Mouse (Mus musculus) heart, embryonic 14.5 days (tissue): ENCODE results near the gene Cyp4a12b. TPM values are rescaled to one million over a fixed set of nuclear protein-coding genes. Genes with fewer than 3 reads are reported as not detected.
"Not testable (repeated sequence)": the region's sequence is repeated elsewhere in the genome, so short reads cannot be mapped to it uniquely, and the experiment has no call there.

Source experiments
- ATAC-seq: fragments of 200-750 bp; cut with Nextera tagmentation; 2 replicates; pipeline ENCODE4 v1.8.0; 2017; ENCODE audit warnings: low read depth, moderate TSS enrichment; ENCODE audit not compliant: insufficient number of reproducible peaks, insufficient read depth, low FRiP score
- H3K27ac ChIP-seq, 2 experiments: fragments of 200-500 bp in 1 of 2; fragments of 300-500 bp in 1 of 2; sonication (generic) in 1 of 2; replicated peaks in 1 of 2; 2 replicates each; pipeline ENCODE4 v1.5.1; 2012 to 2014; ENCODE audit warnings: low read depth in 2 of 2, low read length in 2 of 2, control low read depth in 1 of 2, mild to moderate bottlenecking in 1 of 2, mixed read lengths in 1 of 2; ENCODE audit not compliant: control insufficient read depth in 1 of 2, insufficient read depth in 1 of 2
- H3K27me3 ChIP-seq: fragments of 300-500 bp; sonication (generic); 2 replicates; pipeline ENCODE4 v1.6.1; 2014; ENCODE audit warnings: mild to moderate bottlenecking, low read length, control low read depth; ENCODE audit not compliant: control insufficient read depth, insufficient read depth
- H3K36me3 ChIP-seq: fragments of 300-500 bp; sonication (generic); 2 replicates; pipeline ENCODE4 v1.6.1; 2014; ENCODE audit warnings: mild to moderate bottlenecking, control low read depth, low read length, mixed read lengths; ENCODE audit not compliant: control insufficient read depth, insufficient read depth
- H3K4me1 ChIP-seq, 2 experiments: fragments of 200-500 bp in 1 of 2; fragments of 300-500 bp in 1 of 2; sonication (generic) in 1 of 2; 2 replicates each; pipeline ENCODE4 v1.6.1; 2012 to 2014; ENCODE audit warnings: low read length in 2 of 2, control low read depth in 1 of 2, mixed read lengths in 1 of 2; ENCODE audit not compliant: control insufficient read depth in 2 of 2, insufficient read depth in 2 of 2
- H3K4me2 ChIP-seq: fragments of 300-500 bp; sonication (generic); 2 replicates; pipeline ENCODE4 v1.6.1; 2014; ENCODE audit warnings: mild to moderate bottlenecking, low read length
- H3K4me3 ChIP-seq, 2 experiments: fragments of 200-500 bp in 1 of 2; fragments of 300-500 bp in 1 of 2; sonication (generic) in 1 of 2; 2 replicates each; pipeline ENCODE4 v1.5.1; 2012 to 2014; ENCODE audit warnings: low read length in 2 of 2, mild to moderate bottlenecking in 2 of 2, control low read depth in 1 of 2, low read depth in 1 of 2, moderate library complexity in 1 of 2; ENCODE audit not compliant: control insufficient read depth in 1 of 2, insufficient read depth in 1 of 2
- H3K9ac ChIP-seq: fragments of 300-500 bp; sonication (generic); 2 replicates; pipeline ENCODE4 v1.6.1; 2014; ENCODE audit warnings: mild to moderate bottlenecking, low read length
- H3K9me3 ChIP-seq: fragments of 300-500 bp; sonication (generic); 2 replicates; pipeline ENCODE4 v1.6.1; 2016; ENCODE audit warnings: low read length, control low read depth; ENCODE audit not compliant: control insufficient read depth
- WGBS: fragments of 180-500 bp; shearing (Covaris S2); extraction: QIAGEN DNeasy Blood & Tissue Kit; methylation state at CpG from one replicate; pipeline ENCODE4 v1.1.7; 2014; 5-methylcytosine and 5-hydroxymethylcytosine counted together
- polyA plus RNA-seq: library from polyadenylated mRNA; unstranded; fragments of >200 nt; fragmentation: Nextera tagmentation; extraction: Ambion mirVana; gene quantifications from 2 replicates; pipeline ENCODE4 v1.2.1, GENCODE M21; 2014

The Cyp4a12b gene
- polyA plus RNA-seq, 1 experiment from 2014 or later: not detected

DNA sequence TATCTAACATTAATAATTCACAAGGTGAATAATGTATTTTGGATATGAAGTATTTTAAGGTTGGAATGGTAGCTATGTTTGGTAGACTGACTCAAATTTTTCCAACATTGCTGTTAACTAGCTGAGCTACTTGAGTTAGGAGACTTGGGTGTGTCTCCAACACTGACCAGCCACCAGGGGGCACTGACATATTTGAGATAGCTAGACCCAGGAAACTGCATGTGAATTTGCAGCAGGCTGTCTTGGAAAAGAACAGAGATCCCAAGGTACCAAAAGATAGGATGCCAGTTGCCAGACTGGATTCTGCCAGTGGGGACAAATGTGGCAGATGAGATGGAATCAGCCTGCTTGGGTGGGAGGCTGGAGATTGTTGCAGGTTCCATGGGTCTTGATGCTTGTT, 64.6 kb downstream of the Cyp4a12b start:
- not testable (repeated sequence) for H3K36me3 ChIP-seq, ATAC-seq, H3K4me2 ChIP-seq, H3K4me3 ChIP-seq, H3K27me3 ChIP-seq, H3K9me3 ChIP-seq, H3K9ac ChIP-seq, H3K4me1 ChIP-seq, H3K27ac ChIP-seq

DNA sequence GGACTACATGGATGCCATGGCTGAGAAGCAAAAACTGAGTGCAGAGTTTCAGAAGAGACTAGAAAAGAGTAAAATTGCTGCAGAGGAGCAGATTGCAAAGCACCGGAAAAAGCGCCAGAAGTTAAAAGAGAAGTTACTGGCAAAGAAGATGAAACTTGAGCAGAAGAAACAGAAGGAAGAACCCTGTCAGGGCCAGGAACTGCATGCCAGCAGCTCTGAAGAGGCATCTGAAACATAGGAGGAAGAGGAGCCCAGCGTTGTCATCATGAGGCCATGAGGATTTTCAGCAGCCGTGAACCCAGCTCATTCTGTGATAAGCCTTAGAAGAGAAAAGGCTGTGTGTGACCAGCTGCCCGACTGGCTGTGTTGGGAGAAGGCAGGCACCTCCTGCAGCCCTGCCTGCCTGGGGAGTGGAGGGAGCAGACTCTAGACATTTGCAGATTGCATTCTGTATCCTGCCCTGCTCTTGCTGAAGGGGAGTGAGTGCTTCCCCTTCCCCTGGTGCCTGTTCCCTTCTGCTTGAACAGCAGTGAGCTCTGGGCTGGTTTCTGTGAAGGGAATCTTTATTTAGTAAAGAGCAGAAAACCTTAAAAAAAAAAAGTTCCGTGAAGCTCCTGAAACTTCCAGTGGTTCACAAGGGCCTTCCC, 69.7 kb downstream of the Cyp4a12b start:
- Histone ChIP-seq H3K4me1 (no peaks in the 10 kb centered on the region), H3K4me2 (no peak overlapping the region), H3K9me3 (no peaks in the 10 kb centered on the region), H3K9ac (no peak overlapping the region), H3K27me3 (no peaks in the 10 kb centered on the region), H3K36me3 (no peaks in the 10 kb centered on the region), H3K4me3 (no peak overlapping the region), H3K27ac (no peak overlapping the region)
- WGBS: 48% methylated on average over 6 of the region's 6 CpGs
- no peak for ATAC-seq

Other genes with a start within 250 kb of the Cyp4a12b start
- not detected in 2 replicates for gene Cyp4a29, start 169.5 kb upstream of the Cyp4a12b start, polyA plus RNA-seq
- not detected in 2 replicates for gene Cyp4a12a, start 112.6 kb upstream of the Cyp4a12b start, polyA plus RNA-seq
- not detected in 2 replicates for gene Cyp4a30b, start 41.0 kb downstream of the Cyp4a12b start, polyA plus RNA-seq
- gene Cyp4a14, start 84.5 kb downstream of the Cyp4a12b start, polyA plus RNA-seq: not detected in 2 replicates
- not detected in 2 replicates for gene Cyp4a10, start 106.6 kb downstream of the Cyp4a12b start, polyA plus RNA-seq
- gene Cyp4a31, start 152.0 kb downstream of the Cyp4a12b start, polyA plus RNA-seq: not detected in 2 replicates
- gene Cyp4a32, start 189.3 kb downstream of the Cyp4a12b start, polyA plus RNA-seq: not detected in 2 replicates
- gene Cyp4b1, start 236.1 kb downstream of the Cyp4a12b start, polyA plus RNA-seq: 1.6 and 4.2 TPM in 2 replicates